Mouse (Mus musculus): ENCODE data around the gene Gucy2c.

The Gucy2c gene

GRCm38 (mm10) chr6:136742352-136743118 lies 39.0 kb downstream of the Gucy2c start:
- peak; percentile 75 for DNase-seq (ENCODE audit: extremely low read depth, low read depth)

- no peak for DNase-seq (ENCODE audit: extremely low read depth, low read depth)
These were observed 40.3 kb downstream of the Gucy2c start for GRCm38 (mm10) chr6:136741281-136741680.

DNA sequence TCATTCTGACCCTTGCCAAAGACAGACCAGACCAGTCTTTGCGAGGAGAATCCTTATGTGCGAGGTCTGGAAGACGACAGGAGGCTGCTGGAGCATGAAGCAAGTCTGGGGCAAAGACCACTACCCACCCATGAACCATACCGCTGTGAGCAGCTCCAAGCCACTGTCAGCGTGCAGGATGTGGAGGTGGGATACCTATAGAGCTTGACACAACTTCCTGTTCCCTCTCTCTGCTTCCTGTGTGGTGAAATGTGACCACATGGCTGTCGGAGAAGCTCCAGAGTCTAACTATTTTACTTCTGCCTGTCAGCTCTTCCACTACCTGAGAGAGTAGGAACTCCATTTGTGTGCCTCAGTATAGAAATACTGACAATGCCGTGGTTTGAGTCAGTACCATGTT lies 45.8 kb downstream of the Gucy2c start:
- DNase-seq (ENCODE audit: extremely low read depth, low read depth), result no peak

DNA sequence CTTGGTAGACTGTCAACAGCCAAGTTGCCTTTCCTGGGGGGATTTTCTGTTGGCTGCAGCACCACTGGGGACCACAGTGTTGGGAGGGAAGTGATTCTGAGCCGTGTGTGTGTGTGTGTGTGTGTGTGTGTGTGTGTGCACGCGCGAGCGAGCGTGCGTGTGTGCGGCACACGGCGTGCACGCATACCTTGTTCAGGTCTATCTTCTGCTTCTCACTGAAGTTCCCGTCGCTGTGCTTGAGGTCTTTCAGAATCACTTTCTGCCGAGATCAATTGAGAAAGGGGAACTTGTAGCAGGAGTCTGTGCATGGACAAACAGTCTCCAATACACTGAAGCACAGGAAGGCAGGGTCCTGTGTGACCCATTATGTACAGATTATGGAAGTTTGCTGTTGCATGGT lies 53.4 kb downstream of the Gucy2c start:
- DNase-seq (ENCODE audit: extremely low read depth, low read depth), result no peak

DNA sequence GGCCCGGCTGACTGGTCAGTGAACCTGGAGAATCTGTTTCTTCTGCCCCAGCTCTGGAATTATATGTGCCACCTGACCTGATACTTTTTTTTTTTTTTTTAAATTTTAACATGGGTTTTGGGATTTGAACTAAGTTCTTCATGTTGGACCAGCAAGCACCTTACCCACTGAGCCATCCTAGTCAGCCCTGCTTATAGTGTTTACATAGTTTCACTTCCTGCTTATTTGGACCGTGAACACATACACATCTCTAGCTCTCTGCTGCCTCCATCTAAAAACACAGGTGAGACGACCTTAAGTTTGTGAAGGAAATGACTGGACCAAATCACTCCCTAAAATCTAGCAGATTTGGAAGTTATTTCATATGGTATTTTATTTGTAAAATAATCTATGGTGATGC lies 58.4 kb downstream of the Gucy2c start:
- no peak for DNase-seq (ENCODE audit: extremely low read depth, low read depth)

DNA sequence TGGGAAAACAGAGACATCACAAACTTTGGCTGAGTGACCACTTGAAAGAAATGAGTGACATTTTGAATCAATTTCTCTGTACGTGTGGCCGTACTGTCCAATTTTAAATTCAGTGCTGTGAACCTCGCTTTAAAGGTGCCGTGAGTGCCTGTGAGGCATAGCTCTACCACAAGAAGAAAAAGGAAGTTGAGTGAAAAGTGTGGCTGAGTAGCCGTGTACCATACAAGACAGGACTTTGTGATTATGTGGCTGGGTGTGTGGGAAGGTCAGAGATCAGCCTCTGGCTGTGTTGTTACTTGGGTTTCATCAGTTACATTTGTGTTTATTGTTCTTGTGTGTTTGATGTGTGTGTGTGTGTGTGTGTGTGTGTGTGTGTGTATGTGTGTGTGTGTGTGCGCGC lies 59.0 kb downstream of the Gucy2c start:
- DNase-seq (ENCODE audit: extremely low read depth, low read depth), result no peak

- no peak for DNase-seq (ENCODE audit: extremely low read depth, low read depth)
These were observed 59.6 kb downstream of the Gucy2c start for GRCm38 (mm10) chr6:136721925-136722324.

DNA sequence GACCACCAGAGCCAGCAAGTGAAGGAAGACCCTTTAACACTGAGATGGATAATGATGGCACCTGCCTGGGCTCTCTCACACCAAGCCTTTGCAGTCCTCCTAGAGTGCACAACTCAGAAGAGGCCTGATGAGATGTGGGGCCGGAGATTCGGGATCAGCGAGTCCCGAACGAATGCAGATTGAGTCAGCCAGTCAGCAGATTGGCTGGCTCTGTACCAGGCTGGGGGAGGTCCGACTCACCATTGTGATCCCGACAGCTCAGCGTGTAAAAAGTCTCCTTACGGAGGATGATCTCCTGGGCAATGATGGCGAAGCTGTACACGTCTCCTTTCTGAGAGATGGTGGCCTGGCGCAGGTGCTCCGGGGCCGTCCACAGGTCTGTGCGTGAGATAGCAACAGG lies 61.1 kb downstream of the Gucy2c start:
- no peak for DNase-seq (ENCODE audit: extremely low read depth, low read depth)

DNA sequence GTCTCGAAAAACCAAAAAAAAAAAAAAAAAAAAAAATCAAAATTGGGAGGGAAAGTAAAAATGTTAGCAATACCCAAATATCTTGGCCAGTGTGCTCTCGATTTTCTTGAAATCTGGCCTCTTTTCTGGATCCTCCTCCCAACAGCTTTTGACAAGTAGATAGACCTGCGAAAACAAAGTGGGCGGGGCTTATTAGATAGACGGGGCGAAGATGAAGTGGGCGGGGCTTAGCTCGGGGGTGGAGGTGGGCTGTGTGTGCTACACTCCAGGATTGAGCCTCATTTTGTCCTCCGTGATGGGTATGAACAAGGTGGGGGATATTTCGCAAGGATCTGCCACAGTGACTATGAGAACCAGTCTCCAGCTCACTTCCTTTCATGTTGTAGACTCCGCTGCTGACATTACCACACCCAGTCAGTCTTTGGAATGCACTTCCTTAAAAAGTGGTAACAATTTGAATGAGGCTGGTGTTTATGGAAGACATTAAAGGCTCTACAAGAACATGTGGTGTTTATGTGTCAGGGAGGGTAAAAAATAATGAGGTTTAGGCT lies 65.6 kb downstream of the Gucy2c start:
- no peak for DNase-seq (ENCODE audit: extremely low read depth, low read depth)

DNA sequence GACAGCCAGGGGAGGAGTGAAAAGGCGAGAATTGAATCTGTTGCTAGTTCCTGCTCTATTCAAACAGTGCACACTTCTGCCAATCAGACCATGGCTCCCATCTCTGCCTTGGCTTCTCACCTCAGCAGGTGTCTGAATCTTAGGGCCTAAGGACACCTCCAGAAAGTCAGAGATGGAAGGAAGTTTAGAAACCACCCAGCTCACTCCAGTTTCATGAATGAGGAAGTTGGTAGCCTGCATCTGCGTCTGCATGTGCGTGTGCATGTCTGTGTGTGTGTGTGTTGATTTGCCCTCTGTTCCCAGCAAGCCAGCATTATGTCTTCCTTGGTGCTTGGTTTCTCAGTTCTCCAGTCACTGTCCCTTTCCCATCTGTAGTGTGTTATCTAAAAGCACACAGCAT lies 67.5 kb downstream of the Gucy2c start:
- DNase-seq (ENCODE audit: extremely low read depth, low read depth), result no peak

GRCm38 (mm10) chr6:136710408-136710807 lies 71.2 kb downstream of the Gucy2c start:
- DNase-seq (ENCODE audit: extremely low read depth, low read depth), result no peak

- DNase-seq (ENCODE audit: extremely low read depth, low read depth), result no peak
These were observed 73.0 kb downstream of the Gucy2c start for GRCm38 (mm10) chr6:136708597-136708996.

DNA sequence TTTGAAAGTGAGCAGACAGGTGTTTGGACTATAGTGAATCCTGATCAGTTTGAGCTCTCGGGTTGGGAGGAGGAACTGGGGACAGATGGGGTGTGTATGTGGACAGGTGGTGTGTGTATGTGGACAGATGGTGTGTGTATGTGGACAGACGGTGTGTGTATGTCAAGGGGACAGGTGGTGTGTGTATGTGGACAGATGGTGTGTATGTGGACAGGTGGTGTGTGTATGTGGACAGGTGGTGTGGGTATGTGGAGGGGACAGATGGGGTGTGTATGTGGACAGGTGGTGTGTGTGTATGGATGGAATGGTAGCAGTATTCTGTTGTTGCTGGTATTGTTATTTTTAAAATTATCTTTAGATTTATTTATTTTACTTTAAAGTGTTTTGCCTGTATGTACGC lies 79.7 kb downstream of the Gucy2c start:
- DNase-seq (ENCODE audit: extremely low read depth, low read depth), result no peak

GRCm38 (mm10) chr6:136701185-136701584 lies 80.4 kb downstream of the Gucy2c start:
- no peak for DNase-seq (ENCODE audit: extremely low read depth, low read depth)

GRCm38 (mm10) chr6:136691314-136691713 lies 90.3 kb downstream of the Gucy2c start:
- no peak for DNase-seq (ENCODE audit: extremely low read depth, low read depth)

DNA sequence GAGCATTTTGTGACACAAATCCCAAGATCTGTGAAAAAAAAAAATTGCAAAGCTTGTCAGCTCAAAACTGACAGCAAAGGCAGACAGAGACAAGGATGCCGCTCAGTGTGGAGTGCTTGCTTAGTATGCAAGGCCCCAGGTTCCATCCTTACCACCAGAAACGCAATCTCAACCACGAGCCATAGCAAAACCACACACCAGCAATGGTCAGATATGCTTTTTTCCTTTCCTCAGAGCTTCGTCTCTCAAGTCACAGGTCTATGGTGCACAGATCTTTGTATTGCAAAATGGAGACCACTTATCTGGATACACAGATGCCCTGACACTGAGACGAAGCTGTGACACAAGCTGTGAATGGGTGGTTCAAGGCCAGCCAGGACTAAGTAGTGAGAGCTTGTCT lies 91.0 kb downstream of the Gucy2c start:
- DNase-seq (ENCODE audit: extremely low read depth, low read depth), result no peak

GRCm38 (mm10) chr6:136689790-136690413 lies 91.7 kb downstream of the Gucy2c start:
- no peak for DNase-seq (ENCODE audit: extremely low read depth, low read depth)

DNA sequence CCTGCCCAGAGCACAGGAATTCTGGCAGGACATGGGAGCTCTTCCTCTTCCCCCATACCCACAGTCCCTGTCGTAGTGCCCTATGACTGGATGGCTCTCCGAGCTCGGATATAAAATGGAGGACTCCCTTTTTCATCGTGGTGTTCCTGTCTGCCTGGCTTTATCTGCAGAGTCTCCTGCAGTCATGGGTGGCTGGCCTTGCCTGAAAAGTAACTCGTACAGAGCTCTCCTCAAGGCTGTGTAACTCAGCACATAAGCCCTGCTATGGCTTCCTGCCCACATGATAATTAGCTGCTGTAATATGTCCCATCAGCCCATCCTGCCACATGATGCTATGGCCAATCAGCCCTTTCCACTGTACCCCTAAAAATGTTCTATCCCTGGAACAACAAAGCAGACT lies 96.1 kb downstream of the Gucy2c start:
- DNase-seq (ENCODE audit: extremely low read depth, low read depth), result no peak

GRCm38 (mm10) chr6:136683410-136684334 lies 97.9 kb downstream of the Gucy2c start:
- peak; percentile 60 for DNase-seq (ENCODE audit: extremely low read depth, low read depth)

DNA sequence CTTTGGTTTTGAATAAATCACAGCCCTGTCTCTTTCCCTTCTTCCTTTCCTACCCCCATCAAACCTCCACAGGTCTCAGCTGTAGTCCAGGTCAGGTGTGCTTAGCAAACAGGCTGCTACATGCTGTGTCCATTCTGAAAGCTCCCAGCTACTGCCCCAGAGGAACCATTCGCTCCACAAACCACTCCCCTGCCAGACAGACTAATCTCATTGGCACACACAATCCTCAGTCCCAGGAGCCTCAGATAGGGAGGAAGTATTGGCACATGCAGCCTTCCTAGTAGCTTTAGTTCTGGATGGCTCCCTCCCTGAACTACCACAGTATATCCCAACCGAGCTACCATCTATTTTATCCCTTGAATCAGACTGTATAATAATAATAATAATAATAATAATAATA lies 102.2 kb downstream of the Gucy2c start:
- DNase-seq (ENCODE audit: extremely low read depth, low read depth), result no peak

DNA sequence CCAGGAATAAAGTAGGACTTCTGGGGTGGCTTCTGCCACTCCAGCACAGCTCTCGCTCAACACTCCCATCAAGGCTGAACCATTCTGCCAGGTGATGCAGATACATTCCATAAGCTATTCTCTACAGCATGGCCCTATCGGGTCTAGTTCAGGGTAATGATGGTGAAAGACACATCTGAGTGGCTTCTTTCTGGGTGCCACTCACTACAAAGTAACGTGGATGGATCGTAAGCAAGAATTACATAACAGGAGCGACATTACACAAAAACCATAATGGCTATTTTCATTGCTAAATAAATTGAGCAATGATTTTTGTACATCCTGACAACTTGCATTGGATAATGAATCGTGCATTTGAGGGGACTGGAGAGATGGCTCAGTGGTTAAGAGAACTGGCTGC lies 106.6 kb downstream of the Gucy2c start:
- DNase-seq (ENCODE audit: extremely low read depth, low read depth), result no peak

GRCm38 (mm10) chr6:136672467-136672866 lies 109.1 kb downstream of the Gucy2c start:
- DNase-seq (ENCODE audit: extremely low read depth, low read depth), result peak; percentile 69

Data from MEL-GATA-1-ER (cell line).